In genomic region chr8:76899411-76900154, GRCm38 (mm10) we compare ENCODE assay signal across 8 mouse cellular contexts. TPM values are rescaled to one million over a fixed set of nuclear protein-coding genes. Genes with fewer than 3 reads are reported as not detected.
DNase-seq lines count a peak whose midpoint lies in the region; ATAC-seq lines count a peak whose summit lies in the region.

Gene Nr3c2 (plus strand): TSS chr8:76899442.

- no peaks in the 10 kb centered on the region for H3K36me3 ChIP-seq in embryonic facial prominence, embryonic 14.5 days (ENCODE audit: control insufficient read depth, insufficient read depth, low read length)
- H3K36me3 ChIP-seq in heart, embryonic 11.5 days (ENCODE audit: control insufficient read depth, insufficient read depth, low read length) = no peaks in the 10 kb centered on the region
- H3K36me3 ChIP-seq in kidney, embryonic 16.5 days (ENCODE audit: insufficient read depth, low read length) = no peaks in the 10 kb centered on the region
- no peaks in the 10 kb centered on the region for H3K36me3 ChIP-seq in liver, embryonic 16.5 days (ENCODE audit: control insufficient read depth, insufficient read depth)
- H3K36me3 ChIP-seq in neural tube, embryonic 12.5 days = no peaks in the 10 kb centered on the region

- ATAC-seq in embryonic facial prominence, embryonic 14.5 days (ENCODE audit: low read depth) = no peak
- ATAC-seq in heart, embryonic 11.5 days (replicated peaks; ENCODE audit: insufficient number of reproducible peaks, low FRiP score, low TSS enrichment) = no peak
- ATAC-seq in kidney, embryonic 16.5 days (ENCODE audit: low FRiP score, low TSS enrichment) = no peak
- no peak for ATAC-seq in liver, embryonic 16.5 days (ENCODE audit: low read depth)
- peak; percentile 7 for ATAC-seq in neural tube, embryonic 12.5 days (ENCODE audit: low FRiP score, low read depth)

- DNase-seq in B cell, adult 2 months = peak; percentile 12 to 16
- no peak for DNase-seq in adrenal gland, adult 8-10 months
- peak; percentile 5 for DNase-seq in embryonic facial prominence, embryonic 14.5 days (ENCODE audit: low spot score)
- DNase-seq in yolk sac, embryonic 10.5 days (ENCODE audit: low spot score) = peak; percentile 6

- peak within 1 kb of the TSS; percentile 67 for H3K4me3 ChIP-seq in embryonic facial prominence, embryonic 14.5 days (ENCODE audit: low read depth, low read length)
- peak within 1 kb of the TSS; percentile 72 for H3K4me3 ChIP-seq in heart, embryonic 11.5 days (ENCODE audit: low read depth, low read length)
- peak within 1 kb of the TSS; percentile 74 for H3K4me3 ChIP-seq in kidney, embryonic 16.5 days (ENCODE audit: low read length)
- peak within 1 kb of the TSS; percentile 63 for H3K4me3 ChIP-seq in liver, embryonic 16.5 days (ENCODE audit: low read depth, low read length)
- H3K4me3 ChIP-seq in neural tube, embryonic 12.5 days = peak within 1 kb of the TSS; percentile 65

- H3K9ac ChIP-seq in embryonic facial prominence, embryonic 14.5 days (ENCODE audit: low read depth, low read length) = peak within 1 kb of the TSS; percentile 63
- peak within 1 kb of the TSS; percentile 66 for H3K9ac ChIP-seq in heart, embryonic 11.5 days (ENCODE audit: low read depth, low read length)
- peak within 1 kb of the TSS; percentile 63 for H3K9ac ChIP-seq in kidney, embryonic 16.5 days (replicated peaks; ENCODE audit: low read length)
- H3K9ac ChIP-seq in liver, embryonic 16.5 days (ENCODE audit: low read depth, low read length) = peak within 1 kb of the TSS; percentile 47
- peak within 1 kb of the TSS; percentile 61 for H3K9ac ChIP-seq in neural tube, embryonic 12.5 days

- 0% methylated on average over 27 of the region's 47 CpGs for WGBS in embryonic facial prominence, embryonic 14.5 days
- under 1% methylated on average over 42 of the region's 47 CpGs for WGBS in heart, embryonic 11.5 days (ENCODE audit: insufficient replicate concordance)
- 0% methylated on average over 43 of the region's 47 CpGs for WGBS in kidney, embryonic 16.5 days
- WGBS in liver, embryonic 16.5 days (ENCODE audit: insufficient replicate concordance) = under 1% methylated on average over 45 of the region's 47 CpGs
- WGBS in neural tube, embryonic 12.5 days = 1% methylated on average over 46 of the region's 47 CpGs

- H3K9me3 ChIP-seq in embryonic facial prominence, embryonic 14.5 days (ENCODE audit: control insufficient read depth, low read length) = no peaks in the 10 kb centered on the region
- no peaks in the 10 kb centered on the region for H3K9me3 ChIP-seq in heart, embryonic 11.5 days (replicated peaks; ENCODE audit: control insufficient read depth, low read length)
- H3K9me3 ChIP-seq in kidney, embryonic 16.5 days (ENCODE audit: low read length) = no peaks in the 10 kb centered on the region
- H3K9me3 ChIP-seq in liver, embryonic 16.5 days (replicated peaks; ENCODE audit: control insufficient read depth, low read length) = no peaks in the 10 kb centered on the region
- H3K9me3 ChIP-seq in neural tube, embryonic 12.5 days = no peaks in the 10 kb centered on the region

- H3K4me1 ChIP-seq in embryonic facial prominence, embryonic 14.5 days (ENCODE audit: control insufficient read depth, insufficient read depth, low read length) = 0 out of 2 replicates have a peak, but pooled peaks cover 3% of the 10 kb centered on the region
- peaks cover 3% of the 10 kb centered on the region; the same call in 1 of the 2 replicates for H3K4me1 ChIP-seq in heart, embryonic 11.5 days (ENCODE audit: control insufficient read depth, insufficient read depth, low read length)
- peaks cover 25% of the 10 kb centered on the region for H3K4me1 ChIP-seq in kidney, embryonic 16.5 days (ENCODE audit: insufficient read depth, low read length)
- H3K4me1 ChIP-seq in liver, embryonic 16.5 days (ENCODE audit: control insufficient read depth, low read depth, low read length) = no peaks in the 10 kb centered on the region
- H3K4me1 ChIP-seq in neural tube, embryonic 12.5 days = peaks cover 25% of the 10 kb centered on the region

- H3K4me2 ChIP-seq in embryonic facial prominence, embryonic 14.5 days (ENCODE audit: low read depth, low read length) = peak within 1 kb of the TSS; percentile 100
- H3K4me2 ChIP-seq in heart, embryonic 11.5 days = peak within 1 kb of the TSS; percentile 100
- peak within 1 kb of the TSS; percentile 99 for H3K4me2 ChIP-seq in kidney, embryonic 16.5 days (replicated peaks; ENCODE audit: low read depth, low read length)
- H3K4me2 ChIP-seq in liver, embryonic 16.5 days (ENCODE audit: low read depth, low read length) = peak within 1 kb of the TSS; percentile 72
- peak within 1 kb of the TSS; percentile 99 for H3K4me2 ChIP-seq in neural tube, embryonic 12.5 days (replicated peaks)

- peaks cover 55% of the 10 kb centered on the region for H3K27me3 ChIP-seq in embryonic facial prominence, embryonic 14.5 days (replicated peaks; ENCODE audit: control insufficient read depth, insufficient read depth, low read length)
- H3K27me3 ChIP-seq in heart, embryonic 11.5 days (ENCODE audit: control insufficient read depth, insufficient read depth, low read length) = peaks cover 34% of the 10 kb centered on the region
- peaks cover 46% of the 10 kb centered on the region for H3K27me3 ChIP-seq in kidney, embryonic 16.5 days (ENCODE audit: insufficient read depth, low read length)
- H3K27me3 ChIP-seq in liver, embryonic 16.5 days (ENCODE audit: control insufficient read depth, insufficient read depth, low read depth, low read length) = peaks cover 44% of the 10 kb centered on the region
- H3K27me3 ChIP-seq in neural tube, embryonic 12.5 days (replicated peaks) = peaks cover 40% of the 10 kb centered on the region

- no peak within 1 kb of the TSS for H3K27ac ChIP-seq in embryonic facial prominence, embryonic 14.5 days (replicated peaks; ENCODE audit: low read depth, low read length)
- no peak within 1 kb of the TSS for H3K27ac ChIP-seq in heart, embryonic 11.5 days (ENCODE audit: low read depth, low read length)
- no peak within 1 kb of the TSS for H3K27ac ChIP-seq in kidney, embryonic 16.5 days (ENCODE audit: low read length)
- no peak within 1 kb of the TSS; the same call in 1 of the 2 replicates for H3K27ac ChIP-seq in liver, embryonic 16.5 days (ENCODE audit: low read length)
- no peak within 1 kb of the TSS for H3K27ac ChIP-seq in neural tube, embryonic 12.5 days

RNA-seq across cellular contexts. Expression of gene Nr3c2, which starts in this region (rescaled TPM):
- total RNA-seq in adrenal gland, adult 8-10 months (2022) = 10 to 100 TPM; 17.6 to 26.3 (median 20.7) TPM
- 6.5 and 7.7 TPM in 2 replicates for polyA plus RNA-seq in embryonic facial prominence, embryonic 14.5 days (2014; fragmentation: Nextera tagmentation; extraction: Ambion mirVana)
- 0.62 and 1.1 TPM in 2 replicates for polyA plus RNA-seq in heart, embryonic 11.5 days (2014; fragmentation: Nextera tagmentation; extraction: Ambion mirVana)
- polyA plus RNA-seq in kidney, embryonic 16.5 days (2015; fragmentation: Nextera tagmentation; extraction: Ambion mirVana) = 4.5 and 4.8 TPM in 2 replicates
- 1.3 and 2.1 TPM in 2 replicates for polyA plus RNA-seq in liver, embryonic 16.5 days (2015; fragmentation: Nextera tagmentation; extraction: Ambion mirVana)
- polyA plus RNA-seq in neural tube, embryonic 12.5 days (2016; fragmentation: Nextera tagmentation; extraction: Ambion mirVana) = 1.7 and 2.0 TPM in 2 replicates
